ENCODE assay signal across 17 mouse cellular contexts in the genomic region with DNA sequence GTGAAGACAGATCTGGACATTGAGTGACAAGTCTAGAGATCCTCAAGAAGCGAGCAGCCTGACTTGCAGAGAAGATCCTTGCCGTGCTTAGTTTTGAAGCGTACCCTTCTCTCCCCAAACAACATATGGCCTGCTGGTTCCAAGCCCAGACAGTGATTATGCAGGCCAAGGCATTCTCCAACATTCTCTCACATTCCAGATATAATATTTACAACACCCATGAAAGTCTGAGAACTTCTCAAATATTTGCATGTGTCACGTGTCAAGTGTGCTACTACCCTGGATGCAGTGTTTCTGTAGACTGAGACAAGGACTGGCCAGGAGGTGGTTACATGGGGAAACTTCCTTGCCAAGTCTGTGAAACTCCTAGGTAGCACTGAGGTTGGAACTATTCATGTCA.
DNase-seq lines count a peak whose midpoint lies in the region; ATAC-seq and TF ChIP-seq lines count a peak whose summit lies in the region.
"Had no signal": no experiment of that assay in that cellular context is flagged by ENCODE, and none has a peak within 500 bp of the region (broad histone marks: within the 10 kb centered on the region; RNA-seq: fewer than 3 reads in every experiment).

No protein-coding gene starts in this region.

- WGBS in forebrain, embryonic 16.5 days = 63% methylated on average over 4 of the region's 4 CpGs
- 91% methylated on average over 4 of the region's 4 CpGs for WGBS in forebrain, embryonic 11.5 days
- 51% methylated on average over 4 of the region's 4 CpGs for WGBS in stomach, embryonic 15.5 days
- 36% methylated on average over 4 of the region's 4 CpGs for WGBS in stomach, postnatal 0 days

- H3K27ac ChIP-seq in forebrain, embryonic 16.5 days (ENCODE audit: low read length) = no peak overlapping the region
- no peak overlapping the region for H3K27ac ChIP-seq in forebrain, embryonic 11.5 days (ENCODE audit: low read depth, low read length)
- no peak overlapping the region for H3K27ac ChIP-seq in stomach, embryonic 15.5 days
- H3K27ac ChIP-seq in stomach, postnatal 0 days (replicated peaks) = no peak overlapping the region
- H3K27ac ChIP-seq: heart, embryonic 13.5 days; kidney, embryonic 15.5 days; left cerebral cortex, adult 2 months; liver, embryonic 14.5 days had no signal

- no peaks in the 10 kb centered on the region for H3K36me3 ChIP-seq in forebrain, embryonic 16.5 days (ENCODE audit: control insufficient read depth, insufficient read depth)
- H3K36me3 ChIP-seq in forebrain, embryonic 11.5 days (ENCODE audit: control insufficient read depth, insufficient read depth, low read length) = no peaks in the 10 kb centered on the region
- no peaks in the 10 kb centered on the region for H3K36me3 ChIP-seq in stomach, embryonic 15.5 days
- no peaks in the 10 kb centered on the region for H3K36me3 ChIP-seq in stomach, postnatal 0 days (ENCODE audit: control insufficient read depth, insufficient read depth, low read length)
- H3K36me3 ChIP-seq: heart, embryonic 13.5 days; kidney, embryonic 15.5 days had no signal

- peaks cover 29% of the 10 kb centered on the region for H3K4me1 ChIP-seq in forebrain, embryonic 16.5 days (replicated peaks; ENCODE audit: control insufficient read depth, insufficient read depth, low read length)
- H3K4me1 ChIP-seq in forebrain, embryonic 11.5 days (replicated peaks; ENCODE audit: control insufficient read depth, insufficient read depth, low read length) = peaks cover 22% of the 10 kb centered on the region
- H3K4me1 ChIP-seq in stomach, embryonic 15.5 days = 0 out of 2 replicates have a peak, but pooled peaks cover 7% of the 10 kb centered on the region
- H3K4me1 ChIP-seq in stomach, postnatal 0 days (replicated peaks; ENCODE audit: control insufficient read depth, insufficient read depth) = no peaks in the 10 kb centered on the region; the same call in 1 of the 2 replicates

- no peak for DNase-seq in forebrain, embryonic 11.5 days (ENCODE audit: low spot score)
- peak; percentile 28 for DNase-seq in kidney, postnatal 10 days
- no peak for DNase-seq in kidney, adult 18-20 months
- DNase-seq in stomach, postnatal 0 days (ENCODE audit: low spot score) = no peak
- DNase-seq in urinary bladder, postnatal 36 days (ENCODE audit: low spot score in 2 of 2) = no peak
- DNase-seq in c-Kit-positive CD71-positive TER-119-positive erythroid progenitor cells, embryonic 14.5 days (ENCODE audit: low spot score) = no peak
- DNase-seq: adrenal gland, adult 2 months; cerebellum, adult 18-20 months; cerebellum, postnatal 36 days; midbrain, embryonic 14.5 days; thymus, postnatal 4 days had no signal

- peak; percentile 74 for ATAC-seq in forebrain, embryonic 16.5 days
- no peak for ATAC-seq in forebrain, embryonic 11.5 days (replicated peaks; ENCODE audit: low FRiP score)
- ATAC-seq in stomach, embryonic 15.5 days (ENCODE audit: insufficient read depth, low FRiP score, low read depth) = peak; percentile 43; the same call in 1 of the 2 replicates
- no peak for ATAC-seq in stomach, postnatal 0 days (ENCODE audit: low FRiP score, low TSS enrichment)

- H3K9ac ChIP-seq in forebrain, embryonic 16.5 days (replicated peaks; ENCODE audit: low read depth, low read length) = no peak overlapping the region
- H3K9ac ChIP-seq in forebrain, embryonic 11.5 days (ENCODE audit: low read length) = no peak overlapping the region
- no peak overlapping the region for H3K9ac ChIP-seq in stomach, embryonic 15.5 days
- no peak overlapping the region for H3K9ac ChIP-seq in stomach, postnatal 0 days (ENCODE audit: low read length)
- H3K9ac ChIP-seq: heart, embryonic 13.5 days; kidney, embryonic 15.5 days; liver, embryonic 14.5 days had no signal

- no peaks in the 10 kb centered on the region for H3K27me3 ChIP-seq in forebrain, embryonic 16.5 days (replicated peaks; ENCODE audit: control insufficient read depth, insufficient read depth, low read length)
- H3K27me3 ChIP-seq in forebrain, embryonic 11.5 days (ENCODE audit: control insufficient read depth, insufficient read depth, low read length) = no peaks in the 10 kb centered on the region
- H3K27me3 ChIP-seq in stomach, embryonic 15.5 days (replicated peaks) = no peaks in the 10 kb centered on the region
- no peaks in the 10 kb centered on the region for H3K27me3 ChIP-seq in stomach, postnatal 0 days (ENCODE audit: control insufficient read depth, insufficient read depth, low read length)
- H3K27me3 ChIP-seq: heart, embryonic 13.5 days; kidney, embryonic 15.5 days had no signal

- H3K9me3 ChIP-seq in forebrain, embryonic 16.5 days (ENCODE audit: control insufficient read depth, low read length) = no peaks in the 10 kb centered on the region
- H3K9me3 ChIP-seq in forebrain, embryonic 11.5 days (ENCODE audit: control insufficient read depth, low read length) = no peaks in the 10 kb centered on the region
- H3K9me3 ChIP-seq in stomach, embryonic 15.5 days = no peaks in the 10 kb centered on the region
- H3K9me3 ChIP-seq in stomach, postnatal 0 days (ENCODE audit: control insufficient read depth, low read length) = no peaks in the 10 kb centered on the region
- H3K9me3 ChIP-seq: heart, embryonic 13.5 days; kidney, embryonic 15.5 days had no signal

- TF ChIP-seq CTCF in stomach, postnatal 0 days (IDR thresholded peaks at IDR 0.05; ENCODE audit: low read depth) = no peak

- H3K4me2 ChIP-seq in forebrain, embryonic 16.5 days (ENCODE audit: low read length) = no peak overlapping the region
- H3K4me2 ChIP-seq in forebrain, embryonic 11.5 days (ENCODE audit: low read depth, low read length, severe bottlenecking) = no peak overlapping the region
- no peak overlapping the region for H3K4me2 ChIP-seq in stomach, embryonic 15.5 days
- no peak overlapping the region for H3K4me2 ChIP-seq in stomach, postnatal 0 days (replicated peaks; ENCODE audit: low read depth)
- H3K4me2 ChIP-seq: heart, embryonic 13.5 days; kidney, embryonic 15.5 days had no signal

- TF ChIP-seq EP300 in stomach, postnatal 0 days (optimal IDR thresholded peaks at IDR 0.05) = no peak

- no peak overlapping the region for H3K4me3 ChIP-seq in forebrain, embryonic 16.5 days (replicated peaks; ENCODE audit: low read length)
- H3K4me3 ChIP-seq in forebrain, embryonic 11.5 days (ENCODE audit: low read depth, low read length) = no peak overlapping the region
- H3K4me3 ChIP-seq in stomach, embryonic 15.5 days (replicated peaks) = no peak overlapping the region
- no peak overlapping the region for H3K4me3 ChIP-seq in stomach, postnatal 0 days (ENCODE audit: low read depth, low read length)
- H3K4me3 ChIP-seq: heart, embryonic 13.5 days; kidney, embryonic 15.5 days; left cerebral cortex, adult 2 months had no signal

Comparison
In these comparisons a context has a peak if more than half of its experiments do, and no peak if none do; other contexts are left out.
1. ATAC-seq: peak in forebrain, embryonic 16.5 days (single experiment) and stomach, embryonic 15.5 days (single experiment); none in forebrain, embryonic 11.5 days (single experiment) and stomach, postnatal 0 days (single experiment).